Mouse (Mus musculus): ENCODE results near the gene Dpf1. TPM values are rescaled to one million over a fixed set of nuclear protein-coding genes. Genes with fewer than 3 reads are reported as not detected.

Gene Dpf1
- polyA plus RNA-seq (2012; ENCODE audit: low replicate concordance): 0.45 and 0.54 TPM in 2 replicates

DNA sequence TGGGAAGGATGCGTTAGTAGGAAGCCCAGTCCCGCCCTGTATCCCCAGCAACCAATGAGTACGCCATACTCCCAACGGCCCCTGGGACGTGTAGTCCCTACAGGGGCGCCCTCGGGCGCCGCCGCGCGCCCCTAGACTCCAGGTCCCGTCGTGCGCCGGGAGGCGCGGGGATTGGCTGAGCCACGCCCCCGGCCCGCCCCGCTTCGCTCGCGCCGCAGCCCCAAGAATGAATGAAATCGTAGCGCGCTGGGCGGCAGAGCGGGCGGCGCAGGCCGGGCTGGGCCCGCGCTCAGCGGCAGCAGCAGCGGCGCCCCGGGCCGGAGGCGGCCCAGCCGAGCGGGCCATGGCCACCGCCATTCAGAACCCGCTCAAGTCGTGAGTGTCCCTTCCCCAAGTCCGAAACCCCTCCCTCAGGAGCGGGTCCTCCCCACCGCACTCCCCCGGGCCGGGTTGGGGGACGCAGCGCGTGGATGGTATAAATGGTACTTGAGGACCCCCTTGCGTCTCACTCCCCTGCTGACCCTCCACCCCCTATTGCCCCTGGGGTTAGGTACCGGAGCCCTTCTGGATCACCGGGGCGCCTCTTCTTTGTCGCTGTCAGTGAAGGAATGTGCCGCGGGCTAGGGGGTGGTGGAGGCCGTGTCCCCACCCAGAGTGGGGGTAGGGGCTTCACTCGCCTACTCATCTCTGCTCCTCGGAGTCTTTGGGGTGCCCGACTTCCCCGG lies at the start of gene Dpf1:
Dpf1 (plus strand) TSS at position 214 of the 725 bp plus-strand sequence.

DNA sequence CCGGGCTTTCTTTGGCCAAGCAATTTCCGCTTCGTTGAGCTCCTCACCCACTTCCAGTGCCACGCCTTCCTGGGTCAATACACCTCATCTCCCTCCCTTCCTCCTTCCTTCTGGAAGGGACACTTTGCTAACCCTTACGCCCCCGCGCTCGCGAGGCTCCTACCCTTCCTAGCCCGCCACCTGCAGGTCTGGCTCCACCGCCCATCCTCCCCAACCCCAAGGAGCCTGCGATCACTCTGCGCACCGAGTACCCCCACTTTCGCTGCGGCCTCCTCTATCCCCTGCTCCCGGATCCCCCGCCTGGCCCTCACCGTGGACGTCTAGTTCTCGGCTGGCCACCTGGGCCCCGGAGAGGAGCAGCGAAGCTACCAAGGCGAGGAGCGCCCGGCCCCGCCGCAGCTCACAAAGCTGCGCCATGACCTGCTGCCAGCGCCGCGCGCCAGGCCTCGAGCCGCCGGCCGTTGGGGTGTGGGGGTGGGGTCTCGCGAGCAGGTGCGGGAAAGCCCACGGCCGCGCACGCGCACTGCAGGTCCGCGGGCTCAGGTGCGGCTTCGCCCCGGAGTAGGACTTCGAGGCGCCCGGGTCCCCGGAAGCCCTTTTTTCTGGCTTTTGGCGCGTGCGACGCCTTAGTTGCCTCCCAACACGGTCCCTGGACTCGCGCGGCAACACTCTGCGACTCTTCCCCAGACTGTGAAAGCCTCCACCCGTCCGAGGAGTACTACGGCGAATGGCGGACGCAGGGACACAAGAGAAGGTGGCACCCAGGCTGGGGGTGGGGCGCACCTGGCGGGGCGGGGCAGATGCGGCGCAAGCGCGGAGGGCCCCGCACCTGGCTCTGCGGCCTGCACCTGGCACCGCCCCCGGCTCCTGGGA lies 22.3 kb upstream of the Dpf1 start, which contains the start of gene Spint2:
Spint2 (minus strand) TSS at position 712 of the 873 bp plus-strand sequence.

DNA sequence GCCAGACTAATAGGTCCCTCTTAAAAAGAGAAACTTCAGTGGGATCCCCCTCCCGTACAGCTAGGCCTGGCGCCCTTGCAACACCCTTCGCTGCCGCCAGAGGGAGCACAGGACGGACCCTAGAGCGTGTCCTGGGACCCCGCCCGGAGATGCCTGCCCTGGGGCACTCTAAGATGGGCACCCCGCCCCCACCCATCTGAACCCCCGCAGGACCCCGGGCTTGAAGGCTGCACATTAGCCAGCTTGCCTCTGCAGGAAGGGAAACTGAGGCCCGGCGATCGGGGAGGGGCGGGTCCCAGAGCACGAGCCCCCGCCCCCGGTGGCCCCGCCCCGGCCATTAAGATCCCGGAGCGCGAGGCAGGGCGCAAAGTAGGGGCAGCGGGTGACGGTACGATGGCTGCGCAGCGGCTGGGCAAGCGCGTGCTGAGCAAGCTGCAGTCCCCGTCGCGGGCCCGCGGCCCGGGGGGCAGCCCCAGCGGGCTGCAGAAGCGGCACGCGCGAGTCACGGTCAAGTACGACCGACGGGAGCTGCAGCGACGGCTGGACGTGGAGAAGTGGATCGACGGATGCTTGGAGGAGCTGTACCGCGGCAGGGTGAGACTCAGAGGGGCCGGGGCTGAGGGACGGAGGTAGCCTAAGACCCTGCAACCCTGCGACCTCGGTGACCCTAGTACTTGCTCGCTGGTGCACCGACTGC lies 14.7 kb upstream of the Dpf1 start, which contains the start of gene Ppp1r14a:
Ppp1r14a (plus strand) TSS at position 367 of the 697 bp plus-strand sequence.

Other genes with a start within 250 kb of the Dpf1 start
- 0.59 and 0.78 TPM in 2 replicates for gene Ryr1, start 178.8 kb upstream of the Dpf1 start, polyA plus RNA-seq (2012; ENCODE audit: low replicate concordance)
- 23.8 and 55.8 TPM in 2 replicates for gene Rasgrp4, start 169.1 kb upstream of the Dpf1 start, polyA plus RNA-seq (2012; ENCODE audit: low replicate concordance)
- 42.3 and 45.1 TPM in 2 replicates for gene Fam98c, start 147.7 kb upstream of the Dpf1 start, polyA plus RNA-seq (2012; ENCODE audit: low replicate concordance)
- 0.52 and 1.4 TPM in 2 replicates for gene Ggn, start 133.7 kb upstream of the Dpf1 start, polyA plus RNA-seq (2012; ENCODE audit: low replicate concordance)
- gene Spred3, start 133.5 kb upstream of the Dpf1 start, polyA plus RNA-seq (2012; ENCODE audit: low replicate concordance): 0.24 and 0.53 TPM in 2 replicates
- 70.1 and 94.2 TPM in 2 replicates for gene Psmd8, start 123.2 kb upstream of the Dpf1 start, polyA plus RNA-seq (2012; ENCODE audit: low replicate concordance)
- gene Catsperg1, start 89.9 kb upstream of the Dpf1 start, polyA plus RNA-seq (2012; ENCODE audit: low replicate concordance): 0.35 and 0.64 TPM in 2 replicates
- 11.8 and 18.6 TPM in 2 replicates for gene Kcnk6, start 71.4 kb upstream of the Dpf1 start, polyA plus RNA-seq (2012; ENCODE audit: low replicate concordance)
- 80.7 and 105 TPM in 2 replicates for gene Yif1b, start 65.6 kb upstream of the Dpf1 start, polyA plus RNA-seq (2012; ENCODE audit: low replicate concordance)
- gene 2200002D01Rik, start 55.5 kb upstream of the Dpf1 start, polyA plus RNA-seq (2012; ENCODE audit: low replicate concordance): 2.3 and 6.8 TPM in 2 replicates
- gene Spint2, start 22.0 kb upstream of the Dpf1 start, polyA plus RNA-seq (2012; ENCODE audit: low replicate concordance): 79.8 and 260 TPM in 2 replicates
- gene Ppp1r14a, start 14.6 kb upstream of the Dpf1 start, polyA plus RNA-seq (2012; ENCODE audit: low replicate concordance): 11.8 and 41.5 TPM in 2 replicates
- gene Sipa1l3, start 214.7 kb downstream of the Dpf1 start, polyA plus RNA-seq (2012; ENCODE audit: low replicate concordance): 81.7 and 208 TPM in 2 replicates